Mouse (Mus musculus) layer of hippocampus, adult 9-11 months (tissue): ENCODE measurements at regions not wholly inside any gene's neighbourhood (a gene's known extent, or its start where the extent isn't known, plus 50 kb on each side); places are given as distances from the start of the nearest gene placed in this dataset.

Source experiments
- DNase-seq: peaks from one replicate; pipeline ENCODE4 v3.0.0; 2022

- DNase-seq: no peak
Observed at GRCm38 (mm10) chr12:109958357-109959085, 320.3 kb upstream of the Dio3 start.

- DNase-seq: no peak
Observed at GRCm38 (mm10) chr12:109966776-109967175, 312.1 kb upstream of the Dio3 start.

GRCm38 (mm10) chr12:109968303-109968702 lies 310.6 kb upstream of the Dio3 start:
- DNase-seq: peak; percentile 54

DNA sequence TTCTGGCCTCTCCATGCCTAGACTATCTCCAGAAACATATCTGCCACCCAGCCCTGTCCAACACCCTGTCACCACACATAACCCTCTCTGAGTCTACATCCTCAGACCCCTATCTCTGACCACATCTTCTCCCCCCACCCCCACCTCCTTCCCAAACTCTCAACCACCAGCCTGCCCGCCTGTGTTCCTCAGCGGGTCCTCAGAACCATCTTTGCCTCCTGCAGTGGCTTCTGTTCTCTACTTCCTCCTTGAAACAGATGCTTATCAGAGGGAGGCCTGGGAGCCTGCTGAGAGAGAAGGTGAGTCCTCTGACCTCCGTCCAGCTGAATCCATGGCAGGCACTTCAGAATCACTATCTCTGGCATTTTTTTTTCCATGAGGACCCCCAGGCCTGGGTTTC lies 307.4 kb upstream of the Dio3 start:
- no peak for DNase-seq

- no peak for DNase-seq
Observed at GRCm38 (mm10) chr12:109972366-109973015, 306.4 kb upstream of the Dio3 start.

GRCm38 (mm10) chr12:109973598-109973997 lies 305.3 kb upstream of the Dio3 start:
- no peak for DNase-seq

- peak; percentile 56 for DNase-seq
Observed at GRCm38 (mm10) chr12:109975176-109975972, 303.5 kb upstream of the Dio3 start.

DNA sequence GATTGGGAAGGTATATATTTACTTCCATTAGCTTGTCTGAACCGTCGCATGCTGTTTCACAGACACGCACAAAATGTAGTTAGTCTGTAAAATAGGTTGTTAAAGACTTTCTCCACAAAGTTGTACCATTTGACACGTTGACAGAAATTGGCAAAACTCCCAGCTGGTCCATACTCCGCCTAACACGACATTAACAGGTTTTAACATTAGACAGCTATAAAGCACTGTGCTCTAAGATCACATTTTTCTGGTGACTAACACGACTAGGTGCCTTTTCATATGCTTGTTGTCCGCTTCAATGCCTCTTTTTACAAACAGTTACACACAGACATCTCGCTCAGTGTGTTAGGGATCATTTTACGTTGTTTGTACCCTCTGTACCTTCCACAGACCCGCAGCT lies 294.2 kb upstream of the Dio3 start:
- DNase-seq: no peak

DNA sequence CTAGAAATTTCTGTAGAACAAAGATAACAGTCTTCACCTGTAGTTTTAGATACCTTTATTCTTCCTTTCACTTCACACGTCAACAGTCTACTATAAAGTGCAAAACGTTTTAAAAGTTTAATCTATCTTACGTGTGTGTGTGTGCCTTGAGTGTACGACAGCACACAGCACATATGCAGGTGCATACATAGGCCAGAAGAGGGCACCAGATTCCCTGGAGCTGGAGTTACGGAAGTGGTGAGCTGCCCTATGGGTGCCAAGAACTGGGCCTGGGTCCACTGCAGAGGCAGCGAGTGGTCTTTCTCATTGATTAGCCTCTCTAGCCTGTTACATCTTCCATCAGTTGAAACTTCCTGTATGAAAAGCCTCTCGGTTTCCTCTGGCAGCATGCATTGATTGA lies 285.5 kb upstream of the Dio3 start:
- DNase-seq: no peak

GRCm38 (mm10) chr12:110002717-110003116 lies 276.2 kb upstream of the Dio3 start:
- DNase-seq: no peak

GRCm38 (mm10) chr12:110009136-110009535 lies 269.7 kb upstream of the Dio3 start:
- DNase-seq: no peak

GRCm38 (mm10) chr12:110020541-110021470 lies 258.1 kb upstream of the Dio3 start:
- DNase-seq: no peak

DNA sequence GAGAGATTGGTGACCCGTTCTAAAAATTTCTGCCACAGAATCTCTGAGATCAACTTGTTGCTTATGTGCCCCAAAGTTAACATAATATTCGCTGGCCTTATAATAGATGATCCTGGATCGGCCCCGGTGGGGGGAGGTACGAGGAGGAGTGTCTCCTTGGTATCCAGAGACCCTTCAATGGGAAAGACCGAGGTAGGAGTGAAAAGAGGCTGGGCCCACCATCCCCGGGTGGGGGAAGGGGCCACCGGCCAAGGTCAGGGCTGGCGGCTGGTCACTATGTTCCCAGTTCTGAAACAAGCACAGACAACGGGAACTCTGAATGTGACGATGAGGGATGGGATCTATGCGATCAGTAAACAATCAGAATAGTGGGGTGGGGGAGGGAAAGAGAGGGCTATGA lies 257.2 kb upstream of the Dio3 start:
- no peak for DNase-seq

- DNase-seq: no peak
Observed at GRCm38 (mm10) chr12:110022631-110023030, 256.2 kb upstream of the Dio3 start.

DNA sequence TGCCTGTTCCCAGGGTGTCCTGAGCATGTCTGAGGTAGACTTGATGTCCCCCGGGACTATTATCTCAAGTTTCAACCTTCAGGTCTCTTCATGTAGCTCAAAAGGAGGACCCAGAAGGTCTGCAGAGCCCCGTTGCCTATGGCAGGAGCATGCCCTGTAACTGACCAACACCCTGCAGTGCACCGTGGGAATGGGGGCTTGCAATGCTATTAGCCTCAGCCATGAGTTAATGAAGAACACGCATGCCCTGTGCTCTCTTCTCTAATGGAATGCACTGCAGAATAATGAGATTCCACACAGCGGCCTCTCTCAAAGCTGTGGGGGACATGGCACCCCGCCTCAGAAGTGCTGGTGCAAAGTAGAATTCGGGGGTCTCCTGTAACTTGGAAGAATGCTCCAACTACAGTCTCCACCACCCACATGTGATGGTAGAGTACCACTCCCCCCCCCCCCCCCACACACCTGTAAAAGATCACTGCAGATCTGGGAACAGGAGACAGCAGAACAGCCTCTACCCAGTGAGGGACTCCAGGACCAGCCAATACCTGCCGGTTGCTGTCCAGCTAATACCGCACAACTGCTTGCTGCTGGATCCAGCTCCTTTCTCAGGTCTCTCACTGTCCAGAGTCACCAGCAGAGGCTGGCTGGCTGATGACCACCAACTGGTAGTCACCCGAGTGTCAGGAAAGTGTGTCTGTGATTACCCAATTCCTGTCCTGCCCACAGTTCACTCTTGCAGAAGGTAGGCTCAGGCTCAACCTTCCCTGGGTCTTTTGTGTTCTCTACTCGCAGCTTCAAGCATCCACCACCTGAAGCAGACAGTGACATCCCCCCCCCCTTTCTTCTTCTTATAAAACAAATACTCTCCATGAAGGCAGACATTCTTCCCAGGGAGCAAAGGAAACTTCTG lies 255.4 kb upstream of the Dio3 start:
- no peak for DNase-seq

- no peak for DNase-seq
Observed at GRCm38 (mm10) chr12:110024295-110024694, 254.6 kb upstream of the Dio3 start.

DNA sequence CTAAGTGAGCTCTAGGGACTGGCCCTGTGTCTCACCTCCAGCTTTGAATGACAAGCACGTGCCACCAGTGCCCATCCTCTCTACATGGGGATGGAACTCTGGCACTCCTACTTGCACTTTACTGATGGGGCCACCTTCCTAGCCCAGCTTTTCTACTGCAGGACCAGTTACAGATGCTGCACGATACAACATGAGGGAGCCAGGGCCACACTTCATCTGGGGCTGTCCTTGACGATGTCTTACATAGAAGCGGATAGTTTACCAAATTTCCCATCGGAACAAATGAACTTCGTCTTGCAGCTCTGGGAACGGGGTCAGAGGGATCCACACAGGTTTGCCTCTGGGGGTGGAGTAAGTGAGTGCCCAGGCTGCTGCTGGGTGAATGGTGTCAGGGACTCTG lies 253.7 kb upstream of the Dio3 start:
- no peak for DNase-seq

DNA sequence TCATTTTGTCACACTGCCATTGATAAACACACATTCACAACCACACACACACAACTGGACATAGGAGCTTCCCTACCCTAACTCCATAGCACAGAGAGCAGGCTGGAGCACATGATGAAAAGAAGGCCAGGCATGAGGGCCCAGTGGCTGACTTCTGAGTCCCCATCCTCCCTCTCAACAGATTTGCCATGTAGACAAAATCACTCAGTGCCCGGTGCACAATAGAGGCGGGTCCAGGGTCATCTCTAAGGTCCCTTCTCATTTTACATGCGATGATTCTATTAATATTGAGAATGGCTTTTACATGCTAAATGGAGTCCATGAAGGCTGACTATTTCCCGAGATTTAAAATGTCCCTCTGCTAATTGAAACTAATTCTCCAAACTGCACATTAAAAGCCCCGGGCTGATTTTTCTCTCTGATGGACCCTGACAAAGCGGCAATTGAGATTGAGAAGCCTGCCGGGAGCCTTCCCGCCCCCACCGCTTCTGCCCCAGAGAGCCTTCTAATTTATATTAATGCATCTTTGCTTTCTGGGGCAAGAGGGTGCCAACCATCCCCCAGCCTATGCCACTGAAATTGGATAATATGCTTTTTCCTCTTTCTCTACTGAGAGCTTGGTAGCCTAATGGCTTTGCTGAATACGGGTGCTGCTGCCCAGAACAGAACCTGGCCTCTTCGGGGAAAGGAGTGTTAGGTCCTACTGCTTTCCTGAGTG lies 252.7 kb upstream of the Dio3 start:
- no peak for DNase-seq

GRCm38 (mm10) chr12:110027345-110027744 lies 251.5 kb upstream of the Dio3 start:
- DNase-seq: no peak

- no peak for DNase-seq
Observed at GRCm38 (mm10) chr12:110027976-110028375, 250.9 kb upstream of the Dio3 start.

DNA sequence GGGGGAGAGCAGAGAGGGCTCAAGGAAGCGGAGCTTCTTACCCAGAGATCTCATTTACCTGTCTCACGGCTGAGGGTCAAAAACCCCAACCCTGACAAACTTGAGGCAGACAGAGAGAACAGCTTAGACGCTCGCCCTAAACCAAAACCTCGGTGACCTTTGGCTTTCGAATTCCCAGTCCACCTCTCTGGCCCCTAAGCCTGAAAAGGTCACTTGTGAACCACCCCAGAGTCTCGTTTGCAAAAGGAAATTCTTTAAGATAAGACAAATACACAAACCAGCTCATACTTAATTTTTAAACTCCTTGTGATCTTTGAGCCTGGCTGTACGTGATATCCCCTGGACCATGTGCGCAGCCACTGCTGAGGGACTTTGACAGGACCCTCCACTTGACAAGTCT lies 250.2 kb upstream of the Dio3 start:
- DNase-seq: no peak
